In genomic region chr14:116928796-116929529, GRCm38 (mm10) we compare ENCODE assay signal across 9 mouse cellular contexts. TPM values are rescaled to one million over a fixed set of nuclear protein-coding genes. Genes with fewer than 3 reads are reported as not detected.
A peak's percentile ranks its signal among the peaks of the same experiment; 100 is the strongest.
DNase-seq lines count a peak whose midpoint lies in the region; ATAC-seq and TF ChIP-seq lines count a peak whose summit lies in the region.
"Had no signal": no experiment of that assay in that cellular context is flagged by ENCODE, and none has a peak within 500 bp of the region (broad histone marks: within the 10 kb centered on the region; RNA-seq: fewer than 3 reads in every experiment).

No protein-coding gene starts in this region.

- WGBS in lung, embryonic 14.5 days: 24% methylated on average over 7 of the region's 7 CpGs
- 53% methylated on average over 7 of the region's 7 CpGs for WGBS in limb, embryonic 12.5 days
- WGBS in stomach, embryonic 16.5 days: 30% methylated on average over 7 of the region's 7 CpGs
- WGBS in thymus, adult 2 months: 75% methylated on average over 7 of the region's 7 CpGs

- H3K36me3 ChIP-seq in lung, embryonic 14.5 days (ENCODE audit: insufficient read depth): no peaks in the 10 kb centered on the region
- no peaks in the 10 kb centered on the region for H3K36me3 ChIP-seq in limb, embryonic 12.5 days
- H3K36me3 ChIP-seq in stomach, embryonic 16.5 days (ENCODE audit: control insufficient read depth, insufficient read depth, low read length): no peaks in the 10 kb centered on the region
- H3K36me3 ChIP-seq in thymus, adult 2 months (ENCODE audit: control insufficient read depth, insufficient read depth, low read length): no peaks in the 10 kb centered on the region

- no peak for ATAC-seq in lung, embryonic 14.5 days (ENCODE audit: insufficient read depth)
- ATAC-seq in limb, embryonic 12.5 days (ENCODE audit: insufficient number of reproducible peaks, insufficient read depth, low FRiP score, low TSS enrichment, low read depth): no peak
- ATAC-seq in stomach, embryonic 16.5 days (ENCODE audit: insufficient read depth, low FRiP score): no peak

- no peak overlapping the region for H3K27ac ChIP-seq in lung, embryonic 14.5 days (ENCODE audit: low read depth)
- H3K27ac ChIP-seq in embryonic fibroblast, embryonic 13.5 days (ENCODE audit: insufficient read depth, low read length): peak overlapping the region; percentile 97
- H3K27ac ChIP-seq in limb, embryonic 12.5 days: no peak overlapping the region
- no peak overlapping the region; the same call in 1 of the 2 replicates for H3K27ac ChIP-seq in stomach, embryonic 16.5 days (ENCODE audit: low read length)
- H3K27ac ChIP-seq in thymus, adult 2 months (ENCODE audit: control insufficient read depth, insufficient read depth, low read length): no peak overlapping the region

- no peak for TF ChIP-seq POLR2A in embryonic fibroblast, embryonic 13.5 days (IDR thresholded peaks at IDR 0.05; ENCODE audit: low read depth, low read length)
- TF ChIP-seq POLR2A in thymus, adult 2 months (IDR thresholded peaks at IDR 0.05; ENCODE audit: control insufficient read depth, extremely low read depth, insufficient read depth, low read length, poor library complexity): no peak

- no peak overlapping the region for H3K9ac ChIP-seq in lung, embryonic 14.5 days
- H3K9ac ChIP-seq in limb, embryonic 12.5 days (replicated peaks): no peak overlapping the region
- peak overlapping the region; percentile 35; the same call in 1 of the 2 replicates for H3K9ac ChIP-seq in stomach, embryonic 16.5 days (ENCODE audit: low read length)

- H3K9me3 ChIP-seq in lung, embryonic 14.5 days (ENCODE audit: low read depth, low read length): no peaks in the 10 kb centered on the region
- no peaks in the 10 kb centered on the region for H3K9me3 ChIP-seq in limb, embryonic 12.5 days
- no peaks in the 10 kb centered on the region for H3K9me3 ChIP-seq in stomach, embryonic 16.5 days (replicated peaks; ENCODE audit: control insufficient read depth, low read length)

- no peaks in the 10 kb centered on the region for H3K27me3 ChIP-seq in lung, embryonic 14.5 days (ENCODE audit: insufficient read depth, low read length)
- H3K27me3 ChIP-seq in limb, embryonic 12.5 days: no peaks in the 10 kb centered on the region
- no peaks in the 10 kb centered on the region for H3K27me3 ChIP-seq in stomach, embryonic 16.5 days (ENCODE audit: control insufficient read depth, insufficient read depth, low read length)
- H3K27me3 ChIP-seq in thymus, adult 2 months (ENCODE audit: control insufficient read depth, insufficient read depth, low read length): peaks cover 5% of the 10 kb centered on the region; the same call in 1 of the 2 replicates

- DNase-seq in lung, embryonic 14.5 days: peak; percentile 64
- no peak for DNase-seq in lung, postnatal 36 days
- no peak for DNase-seq in testis, postnatal 14 days (ENCODE audit: low spot score)
- no peak for DNase-seq in thymus, adult 2 months
- DNase-seq: cerebellum, adult 11-12 months; lung, adult 2 months had no signal

- TF ChIP-seq CTCF in lung, embryonic 14.5 days (IDR thresholded peaks at IDR 0.05; ENCODE audit: low read depth): no peak
- TF ChIP-seq CTCF in embryonic fibroblast, embryonic 13.5 days (IDR thresholded peaks at IDR 0.05; ENCODE audit: borderline replicate concordance, insufficient read depth, low read length): no peak
- TF ChIP-seq CTCF in thymus, adult 2 months (IDR thresholded peaks at IDR 0.05; ENCODE audit: borderline replicate concordance, control insufficient read depth, extremely low read depth, insufficient read depth, low read length, poor library complexity): no peak

- H3K4me3 ChIP-seq in lung, embryonic 14.5 days (ENCODE audit: low read depth, low read length): peak overlapping the region; percentile 80; the same call in 1 of the 2 replicates
- H3K4me3 ChIP-seq in embryonic fibroblast, embryonic 13.5 days (ENCODE audit: insufficient read depth, low read length): no peak overlapping the region
- peak overlapping the region; percentile 81; the same call in 1 of the 2 replicates for H3K4me3 ChIP-seq in limb, embryonic 12.5 days (replicated peaks)
- H3K4me3 ChIP-seq in stomach, embryonic 16.5 days (replicated peaks; ENCODE audit: low read length): peak overlapping the region; percentile 67
- H3K4me3 ChIP-seq in thymus, adult 2 months (ENCODE audit: control insufficient read depth, insufficient read depth, low read length): no peak overlapping the region

- peak overlapping the region; percentile 78 for H3K4me2 ChIP-seq in lung, embryonic 14.5 days
- peak overlapping the region; percentile 54 for H3K4me2 ChIP-seq in limb, embryonic 12.5 days
- peak overlapping the region; percentile 63 for H3K4me2 ChIP-seq in stomach, embryonic 16.5 days (ENCODE audit: low read depth, low read length)

- H3K4me1 ChIP-seq in lung, embryonic 14.5 days (ENCODE audit: insufficient read depth): peaks cover 6% of the 10 kb centered on the region; the same call in 1 of the 2 replicates
- peaks cover 8% of the 10 kb centered on the region for H3K4me1 ChIP-seq in embryonic fibroblast, embryonic 13.5 days (ENCODE audit: control insufficient read depth, insufficient read depth, low read length)
- peaks cover 25% of the 10 kb centered on the region for H3K4me1 ChIP-seq in limb, embryonic 12.5 days (replicated peaks)
- peaks cover 11% of the 10 kb centered on the region for H3K4me1 ChIP-seq in stomach, embryonic 16.5 days (ENCODE audit: control insufficient read depth, insufficient read depth, low read length)
- H3K4me1 ChIP-seq in thymus, adult 2 months (replicated peaks; ENCODE audit: control insufficient read depth, insufficient read depth, low read length): no peaks in the 10 kb centered on the region; the same call in 1 of the 2 replicates

RNA-seq across cellular contexts. Expression of gene Gpc6, which starts 3.8 kb away (rescaled TPM):
- 37.0 and 38.9 TPM in 2 replicates for polyA plus RNA-seq in lung, embryonic 14.5 days (2014; fragmentation: Nextera tagmentation; extraction: Ambion mirVana)
- polyA plus RNA-seq in embryonic fibroblast, embryonic 13.5 days (2011; ENCODE audit: insufficient read length, low read depth, missing spikeins): 47.7 and 61.9 TPM in 2 replicates
- 47.0 and 49.0 TPM in 2 replicates for polyA plus RNA-seq in limb, embryonic 12.5 days (2016; fragmentation: Nextera tagmentation; extraction: Ambion mirVana)
- polyA plus RNA-seq in stomach, embryonic 16.5 days (2015; fragmentation: Nextera tagmentation; extraction: Ambion mirVana): 43.2 and 46.7 TPM in 2 replicates
- polyA plus RNA-seq in thymus, adult 2 months (2012; rRNA removed): 1.5 and 1.8 TPM in 2 replicates

Comparison
In these comparisons a context has a peak if more than half of its experiments do, and no peak if none do; other contexts are left out.
1. H3K4me3 ChIP-seq: peak in lung, embryonic 14.5 days (single experiment), limb, embryonic 12.5 days (single experiment) and stomach, embryonic 16.5 days (single experiment); none in embryonic fibroblast, embryonic 13.5 days (single experiment) and thymus, adult 2 months (single experiment).
2. RNA of gene Gpc6, which starts 3.8 kb away (polyA plus RNA-seq): 47.7 to 61.9 TPM in embryonic fibroblast, embryonic 13.5 days, 47.0 to 49.0 TPM in limb, embryonic 12.5 days, 43.2 to 46.7 TPM in stomach, embryonic 16.5 days and 37.0 to 38.9 TPM in lung, embryonic 14.5 days; 1.5 to 1.8 TPM in thymus, adult 2 months; every median in the first group is over 10 times any median in the second.
3. Peak in every context shown above with its lines, with median percentiles within 50 percentile points of each other: H3K4me2 ChIP-seq.